Comparison of ENCODE assay signal across 13 mouse cellular contexts in genomic region chr13:52914591-52915110, GRCm38 (mm10). TPM values are rescaled to one million over a fixed set of nuclear protein-coding genes. Genes with fewer than 3 reads are reported as not detected.
DNase-seq lines count a peak whose midpoint lies in the region; ATAC-seq and TF ChIP-seq lines count a peak whose summit lies in the region.
"Had no signal": no experiment of that assay in that cellular context is flagged by ENCODE, and none has a peak within 500 bp of the region (broad histone marks: within the 10 kb centered on the region; RNA-seq: fewer than 3 reads in every experiment).

No protein-coding gene starts in this region.

- no peaks in the 10 kb centered on the region for H3K27me3 ChIP-seq in hindbrain, embryonic 14.5 days (ENCODE audit: control insufficient read depth, insufficient read depth, low read length)
- H3K27me3 ChIP-seq in hindbrain, embryonic 16.5 days (replicated peaks; ENCODE audit: control insufficient read depth, insufficient read depth, low read length) = no peaks in the 10 kb centered on the region
- H3K27me3 ChIP-seq: limb, embryonic 15.5 days had no signal

- no peak for DNase-seq in hindbrain, embryonic 14.5 days (ENCODE audit: low spot score)
- peak; percentile 28 to 48 for DNase-seq in right cerebral cortex, adult 2 months (ENCODE audit: low spot score in 2 of 2)
- DNase-seq in right cerebral cortex, postnatal 4 days = no peak
- DNase-seq in gonadal fat pad, adult 2 months (ENCODE audit: low read depth) = peak; percentile 33
- DNase-seq in urinary bladder, postnatal 10 days (ENCODE audit: low spot score) = no peak
- DNase-seq in ovary, postnatal 10 days (ENCODE audit: low spot score) = no peak
- no peak for DNase-seq in gastrocnemius, adult 2 months
- DNase-seq: kidney, adult 11 months; thymus, postnatal 4 days had no signal

- 59% methylated on average over 19 of the region's 19 CpGs for WGBS in hindbrain, embryonic 14.5 days
- WGBS in hindbrain, embryonic 16.5 days = 59% methylated on average over 19 of the region's 19 CpGs

- intact Hi-C loops in gastrocnemius, adult 2 months (cut with DNase I) = no loop called here

- TF ChIP-seq CTCF in gastrocnemius, adult 2 months (IDR thresholded peaks at IDR 0.05) = no peak

- H3K27ac ChIP-seq in hindbrain, embryonic 14.5 days = 0 out of 2 replicates have a peak overlapping the region, but pooled peaks have one; percentile 38
- H3K27ac ChIP-seq in hindbrain, embryonic 16.5 days (ENCODE audit: low read depth, low read length) = no peak overlapping the region
- H3K27ac ChIP-seq in gastrocnemius, adult 2 months = no peak overlapping the region
- H3K27ac ChIP-seq: embryonic facial prominence, embryonic 10.5 days; limb, embryonic 15.5 days; midbrain, embryonic 10.5 days had no signal

- no peaks in the 10 kb centered on the region for H3K36me3 ChIP-seq in hindbrain, embryonic 14.5 days (replicated peaks; ENCODE audit: control insufficient read depth, insufficient read depth)
- no peaks in the 10 kb centered on the region for H3K36me3 ChIP-seq in hindbrain, embryonic 16.5 days (ENCODE audit: control insufficient read depth, insufficient read depth, low read length)

- H3K4me2 ChIP-seq in hindbrain, embryonic 14.5 days (replicated peaks) = no peak overlapping the region
- no peak overlapping the region for H3K4me2 ChIP-seq in hindbrain, embryonic 16.5 days (ENCODE audit: low read length)
- H3K4me2 ChIP-seq: limb, embryonic 15.5 days had no signal

- no peak overlapping the region for H3K9ac ChIP-seq in hindbrain, embryonic 14.5 days
- no peak overlapping the region for H3K9ac ChIP-seq in hindbrain, embryonic 16.5 days (ENCODE audit: low read depth, low read length)
- H3K9ac ChIP-seq: limb, embryonic 15.5 days had no signal

- H3K9me3 ChIP-seq in hindbrain, embryonic 14.5 days (ENCODE audit: control insufficient read depth, low read length) = no peaks in the 10 kb centered on the region
- H3K9me3 ChIP-seq in hindbrain, embryonic 16.5 days (ENCODE audit: control insufficient read depth, low read length) = no peaks in the 10 kb centered on the region
- H3K9me3 ChIP-seq: embryonic facial prominence, embryonic 10.5 days; limb, embryonic 15.5 days; midbrain, embryonic 10.5 days had no signal

- H3K4me3 ChIP-seq in hindbrain, embryonic 14.5 days (replicated peaks; ENCODE audit: low read length) = no peak overlapping the region
- no peak overlapping the region for H3K4me3 ChIP-seq in hindbrain, embryonic 16.5 days (ENCODE audit: low read length)
- no peak overlapping the region for H3K4me3 ChIP-seq in gastrocnemius, adult 2 months
- H3K4me3 ChIP-seq: embryonic facial prominence, embryonic 10.5 days; limb, embryonic 15.5 days; midbrain, embryonic 10.5 days had no signal

- peaks cover 8% of the 10 kb centered on the region; the same call in 1 of the 2 replicates for H3K4me1 ChIP-seq in hindbrain, embryonic 14.5 days (replicated peaks; ENCODE audit: control insufficient read depth, insufficient read depth, low read length)
- H3K4me1 ChIP-seq in hindbrain, embryonic 16.5 days (ENCODE audit: control insufficient read depth, insufficient read depth, low read depth, low read length) = no peaks in the 10 kb centered on the region

- no peak for ATAC-seq in hindbrain, embryonic 14.5 days (ENCODE audit: low FRiP score)
- ATAC-seq in hindbrain, embryonic 16.5 days = no peak

RNA-seq across cellular contexts. Expression of gene Auh, which starts 14.8 kb away (rescaled TPM):
- 57.6 and 62.4 TPM in 2 replicates for polyA plus RNA-seq in hindbrain, embryonic 14.5 days (2014; fragmentation: Nextera tagmentation; extraction: Ambion mirVana)
- 66.5 and 75.0 TPM in 2 replicates for polyA plus RNA-seq in hindbrain, embryonic 16.5 days (2015; fragmentation: Nextera tagmentation; extraction: Ambion mirVana)
- 37.9 and 47.3 TPM in 2 replicates for polyA plus RNA-seq in gonadal fat pad, adult 2 months (2012; rRNA removed)
- total RNA-seq in gastrocnemius, adult 2 months (2021) = 10 to 100 TPM; 74.0 to 94.1 TPM

Comparison
In these comparisons a context has a peak if more than half of its experiments do, and no peak if none do; other contexts are left out.
1. DNase-seq: peak in right cerebral cortex, adult 2 months (2 of 2) and gonadal fat pad, adult 2 months (single experiment); none in hindbrain, embryonic 14.5 days (single experiment), right cerebral cortex, postnatal 4 days (single experiment), urinary bladder, postnatal 10 days (single experiment), ovary, postnatal 10 days (single experiment) and gastrocnemius, adult 2 months (single experiment).